Mouse (Mus musculus) stomach, embryonic 14.5 days (tissue): ENCODE results near the gene Samd5. TPM values are rescaled to one million over a fixed set of nuclear protein-coding genes. Genes with fewer than 3 reads are reported as not detected.

ENCODE experiments used
- ATAC-seq: fragments of 200-750 bp; cut with Nextera tagmentation; 2 replicates; pipeline ENCODE4 v1.8.0; 2017; ENCODE audit warnings: low read depth, moderate TSS enrichment; ENCODE audit not compliant: insufficient number of reproducible peaks, insufficient read depth, low FRiP score
- H3K27ac ChIP-seq: fragments of 300-500 bp; sonication (generic); 2 replicates; pipeline ENCODE4 v1.5.1; 2014; ENCODE audit warnings: mild to moderate bottlenecking, low read length, moderate library complexity, mixed read lengths
- H3K27me3 ChIP-seq: fragments of 300-500 bp; sonication (generic); 2 replicates; pipeline ENCODE4 v1.6.1; 2014; ENCODE audit warnings: low read length, control low read depth, mixed read lengths; ENCODE audit not compliant: control insufficient read depth, insufficient read depth
- H3K36me3 ChIP-seq: fragments of 300-500 bp; sonication (generic); 2 replicates; pipeline ENCODE4 v1.6.1; 2014; ENCODE audit warnings: mild to moderate bottlenecking, control low read depth, low read length, moderate library complexity, mixed read lengths; ENCODE audit not compliant: control insufficient read depth, insufficient read depth
- H3K4me1 ChIP-seq: fragments of 300-500 bp; sonication (generic); 2 replicates; pipeline ENCODE4 v1.6.1; 2014; ENCODE audit warnings: low read length, control low read depth, mixed read lengths; ENCODE audit not compliant: control insufficient read depth, insufficient read depth
- H3K4me2 ChIP-seq: fragments of 300-500 bp; sonication (generic); replicated peaks from 2 replicates; pipeline ENCODE4 v1.6.1; 2014; ENCODE audit warnings: low read depth, low read length, control low read depth
- H3K4me3 ChIP-seq: fragments of 300-500 bp; sonication (generic); 2 replicates; pipeline ENCODE4 v1.5.1; 2014; ENCODE audit warnings: low read depth, low read length, control low read depth
- H3K9ac ChIP-seq: fragments of 300-500 bp; sonication (generic); replicated peaks from 2 replicates; pipeline ENCODE4 v1.6.1; 2014; ENCODE audit warnings: low read depth, mild to moderate bottlenecking, control low read depth, low read length, moderate library complexity, mixed read lengths
- H3K9me3 ChIP-seq: fragments of 300-500 bp; sonication (generic); 2 replicates; pipeline ENCODE4 v1.6.1; 2016; ENCODE audit warnings: low read depth, low read length, control low read depth; ENCODE audit not compliant: control insufficient read depth
- WGBS: fragments of 180-500 bp; shearing (Covaris S2); extraction: QIAGEN DNeasy Blood & Tissue Kit; methylation state at CpG from one replicate; pipeline ENCODE4 v1.1.7; 2014; 5-methylcytosine and 5-hydroxymethylcytosine counted together
- polyA plus RNA-seq: library from polyadenylated mRNA; unstranded; fragments of >200 nt; fragmentation: Nextera tagmentation; extraction: Ambion mirVana; gene quantifications from 2 replicates; pipeline ENCODE4 v1.2.1, GENCODE M21; 2014

Gene Samd5
- polyA plus RNA-seq, 1 experiment from 2014 or later: 18.3 TPM

- Histone ChIP-seq H3K4me1 (peaks cover 6% of the 10 kb centered on the region; the same call in 1 of the 2 replicates), H3K4me2 (peak overlapping the region; percentile 87), H3K27me3 (no peaks in the 10 kb centered on the region), H3K36me3 (no peaks in the 10 kb centered on the region), H3K4me3 (peak overlapping the region; percentile 1; the same call in 1 of the 2 replicates), H3K9ac (no peak overlapping the region), H3K27ac (no peak overlapping the region), H3K9me3 (no peaks in the 10 kb centered on the region)
- 86% methylated on average over 5 of the region's 5 CpGs for WGBS
- no peak for ATAC-seq
Observed at GRCm38 (mm10) chr10:9672751-9673150, 2.3 kb downstream of the Samd5 start.

- H3K4me2 ChIP-seq: no peak overlapping the region
- 0 out of 2 replicates have a peak, but pooled peaks cover 4% of the 10 kb centered on the region for H3K4me1 ChIP-seq
- no peak overlapping the region for H3K4me3 ChIP-seq
- no peaks in the 10 kb centered on the region for H3K36me3 ChIP-seq
- ATAC-seq: no peak
- H3K27me3 ChIP-seq: no peaks in the 10 kb centered on the region
- 90% methylated on average over 6 of the region's 6 CpGs for WGBS
- H3K9ac ChIP-seq: no peak overlapping the region
- H3K27ac ChIP-seq: no peak overlapping the region
- H3K9me3 ChIP-seq: no peaks in the 10 kb centered on the region
Observed at GRCm38 (mm10) chr10:9670351-9670750, 4.7 kb downstream of the Samd5 start.

- H3K4me2 ChIP-seq: no peak overlapping the region
- 83% methylated on average over 4 of the region's 4 CpGs for WGBS
- ATAC-seq: no peak
- H3K4me3 ChIP-seq: no peak overlapping the region
- no peak overlapping the region for H3K27ac ChIP-seq
- H3K36me3 ChIP-seq: no peaks in the 10 kb centered on the region
- H3K9ac ChIP-seq: no peak overlapping the region
- H3K4me1 ChIP-seq: no peaks in the 10 kb centered on the region
- H3K9me3 ChIP-seq: no peaks in the 10 kb centered on the region
- H3K27me3 ChIP-seq: no peaks in the 10 kb centered on the region
Observed at GRCm38 (mm10) chr10:9668791-9669190, 6.2 kb downstream of the Samd5 start.

- H3K36me3 ChIP-seq: no peaks in the 10 kb centered on the region
- 88% methylated on average over 5 of the region's 5 CpGs for WGBS
- H3K9ac ChIP-seq: no peak overlapping the region
- H3K4me1 ChIP-seq: peaks cover 9% of the 10 kb centered on the region
- no peaks in the 10 kb centered on the region for H3K27me3 ChIP-seq
- H3K27ac ChIP-seq: no peak overlapping the region
- no peaks in the 10 kb centered on the region for H3K9me3 ChIP-seq
- no peak overlapping the region for H3K4me3 ChIP-seq
- H3K4me2 ChIP-seq: no peak overlapping the region
- ATAC-seq: no peak
Observed at GRCm38 (mm10) chr10:9652946-9653345, 22.1 kb downstream of the Samd5 start.

- H3K27me3 ChIP-seq: no peaks in the 10 kb centered on the region
- H3K9ac ChIP-seq: no peak overlapping the region
- no peak overlapping the region for H3K27ac ChIP-seq
- H3K36me3 ChIP-seq: no peaks in the 10 kb centered on the region
- 28% methylated on average over 6 of the region's 6 CpGs for WGBS
- no peak overlapping the region for H3K4me2 ChIP-seq
- no peaks in the 10 kb centered on the region for H3K9me3 ChIP-seq
- peaks cover 17% of the 10 kb centered on the region for H3K4me1 ChIP-seq
- no peak for ATAC-seq
- H3K4me3 ChIP-seq: no peak overlapping the region
Observed at GRCm38 (mm10) chr10:9650050-9650825, 24.8 kb downstream of the Samd5 start.

GRCm38 (mm10) chr10:9648464-9648863 lies 26.5 kb downstream of the Samd5 start:
- no peaks in the 10 kb centered on the region for H3K36me3 ChIP-seq
- peaks cover 17% of the 10 kb centered on the region for H3K4me1 ChIP-seq
- H3K27ac ChIP-seq: no peak overlapping the region
- H3K27me3 ChIP-seq: no peaks in the 10 kb centered on the region
- no peak overlapping the region for H3K4me2 ChIP-seq
- 53% methylated on average over 2 of the region's 2 CpGs for WGBS
- H3K4me3 ChIP-seq: no peak overlapping the region
- H3K9me3 ChIP-seq: no peaks in the 10 kb centered on the region
- no peak for ATAC-seq
- H3K9ac ChIP-seq: no peak overlapping the region

GRCm38 (mm10) chr10:9647741-9648140 lies 27.3 kb downstream of the Samd5 start:
- Histone ChIP-seq H3K27me3 (no peaks in the 10 kb centered on the region), H3K9me3 (no peaks in the 10 kb centered on the region), H3K9ac (no peak overlapping the region), H3K27ac (no peak overlapping the region), H3K4me1 (peaks cover 21% of the 10 kb centered on the region), H3K4me3 (no peak overlapping the region), H3K36me3 (no peaks in the 10 kb centered on the region), H3K4me2 (no peak overlapping the region)
- 58% methylated on average over 6 of the region's 6 CpGs for WGBS
- no peak for ATAC-seq

- Histone ChIP-seq H3K4me2 (no peak overlapping the region), H3K27me3 (no peaks in the 10 kb centered on the region), H3K9me3 (no peaks in the 10 kb centered on the region), H3K4me1 (peaks cover 21% of the 10 kb centered on the region), H3K4me3 (no peak overlapping the region), H3K9ac (no peak overlapping the region), H3K36me3 (no peaks in the 10 kb centered on the region), H3K27ac (no peak overlapping the region)
- WGBS: 76% methylated on average over 3 of the region's 3 CpGs
- ATAC-seq: no peak
Observed at GRCm38 (mm10) chr10:9646391-9646790, 28.6 kb downstream of the Samd5 start.

- Histone ChIP-seq H3K36me3 (no peaks in the 10 kb centered on the region), H3K4me3 (no peak overlapping the region), H3K27me3 (no peaks in the 10 kb centered on the region), H3K27ac (no peak overlapping the region), H3K9ac (no peak overlapping the region), H3K9me3 (no peaks in the 10 kb centered on the region), H3K4me2 (no peak overlapping the region), H3K4me1 (peaks cover 19% of the 10 kb centered on the region; the same call in 1 of the 2 replicates)
- ATAC-seq: no peak
- WGBS: 66% methylated on average over 6 of the region's 6 CpGs
Observed at GRCm38 (mm10) chr10:9643531-9643930, 31.5 kb downstream of the Samd5 start.
